Mouse (Mus musculus) megakaryocyte, embryonic 14.5 days (primary cell): ENCODE data around the gene Sdk2. TPM values are rescaled to one million over a fixed set of nuclear protein-coding genes. Genes with fewer than 3 reads are reported as not detected.

Experiments
- H3K27me3 ChIP-seq: replicated peaks from 2 replicates; pipeline ENCODE3; 2012; ENCODE audit warnings: inconsistent platforms
- H3K36me3 ChIP-seq: replicated peaks from 2 replicates; pipeline ENCODE3; 2012; ENCODE audit warnings: low read length, inconsistent platforms, mixed read lengths
- H3K4me1 ChIP-seq: 2 replicates; pipeline ENCODE4 v1.6.1; 2012; ENCODE audit warnings: inconsistent platforms
- H3K4me3 ChIP-seq: replicated peaks from 2 replicates; pipeline ENCODE3; 2012; ENCODE audit warnings: moderate library complexity, mild to moderate bottlenecking, inconsistent platforms
- H3K9me3 ChIP-seq: 2 replicates; pipeline ENCODE4 v1.6.1; 2012; ENCODE audit warnings: inconsistent platforms
- FLI1 ChIP-seq: IDR thresholded peaks from 2 replicates; pipeline ENCODE4 v1.6.1; 2012; ENCODE audit warnings: low read length, inconsistent platforms, mixed read lengths
- GATA1 ChIP-seq: IDR thresholded peaks from 3 replicates; pipeline ENCODE4 v1.6.1; 2012; ENCODE audit warnings: mixed read lengths, low read length, inconsistent platforms, borderline replicate concordance
- polyA plus RNA-seq: library from polyadenylated mRNA; stranded (reverse); fragments of >175 nt; gene quantifications from 2 replicates; pipeline ENCODE4 v1.2.3, GENCODE M21; 2012; ENCODE audit warnings: low replicate concordance; ENCODE audit not compliant: insufficient read depth

The Sdk2 gene
- polyA plus RNA-seq, 1 experiment, result 0.04 TPM

GRCm38 (mm10) chr11:113819001-113819400 lies 247.8 kb downstream of the Sdk2 start:
- H3K4me3 ChIP-seq, result no peak overlapping the region
- TF ChIP-seq FLI1, result no peak
- TF ChIP-seq GATA1, result no peak
- H3K36me3 ChIP-seq, result no peaks in the 10 kb centered on the region

GRCm38 (mm10) chr11:113816971-113817548 lies 249.8 kb downstream of the Sdk2 start:
- H3K27me3 ChIP-seq, result peaks cover 47% of the 10 kb centered on the region
- no peak overlapping the region for H3K4me3 ChIP-seq
- TF ChIP-seq GATA1 (no peak), FLI1 (no peak)
- no peaks in the 10 kb centered on the region for H3K36me3 ChIP-seq
- H3K4me1 ChIP-seq, result peaks cover 14% of the 10 kb centered on the region
- H3K9me3 ChIP-seq, result peaks cover 1% of the 10 kb centered on the region; the same call in 1 of the 2 replicates

More at GRCm38 (mm10) chr11:113819001-113819400, 247.8 kb downstream of the Sdk2 start:
- Histone ChIP-seq H3K27me3 (peaks cover 56% of the 10 kb centered on the region), H3K9me3 (no peaks in the 10 kb centered on the region), H3K4me1 (peaks cover 14% of the 10 kb centered on the region)

- TF ChIP-seq GATA1, result no peak
- no peak for TF ChIP-seq FLI1
- Histone ChIP-seq H3K4me3 (no peak overlapping the region), H3K9me3 (peaks cover 3% of the 10 kb centered on the region; the same call in 1 of the 2 replicates), H3K27me3 (peaks cover 47% of the 10 kb centered on the region), H3K4me1 (peaks cover 19% of the 10 kb centered on the region), H3K36me3 (no peaks in the 10 kb centered on the region)
Observed at GRCm38 (mm10) chr11:113816439-113816838, 250.4 kb downstream of the Sdk2 start.

GRCm38 (mm10) chr11:113811546-113812339 lies 255.1 kb downstream of the Sdk2 start:
- Histone ChIP-seq H3K27me3 (peaks cover 52% of the 10 kb centered on the region), H3K4me3 (no peak overlapping the region), H3K9me3 (peaks cover 3% of the 10 kb centered on the region; the same call in 1 of the 2 replicates), H3K4me1 (peaks cover 33% of the 10 kb centered on the region), H3K36me3 (no peaks in the 10 kb centered on the region)
- TF ChIP-seq FLI1 (no peak), GATA1 (no peak)

- Histone ChIP-seq H3K9me3 (peaks cover 3% of the 10 kb centered on the region; the same call in 1 of the 2 replicates), H3K27me3 (peaks cover 57% of the 10 kb centered on the region), H3K4me3 (no peak overlapping the region), H3K36me3 (no peaks in the 10 kb centered on the region), H3K4me1 (peaks cover 41% of the 10 kb centered on the region)
- TF ChIP-seq GATA1 (no peak), FLI1 (no peak)
Observed at GRCm38 (mm10) chr11:113810638-113811545, 256.0 kb downstream of the Sdk2 start.

- H3K27me3 ChIP-seq, result peaks cover 79% of the 10 kb centered on the region
- H3K4me1 ChIP-seq, result peaks cover 71% of the 10 kb centered on the region
- H3K9me3 ChIP-seq, result peaks cover 2% of the 10 kb centered on the region; the same call in 1 of the 2 replicates
- no peaks in the 10 kb centered on the region for H3K36me3 ChIP-seq
- no peak overlapping the region for H3K4me3 ChIP-seq
- TF ChIP-seq GATA1, result no peak
Observed at GRCm38 (mm10) chr11:113807086-113807485, 259.8 kb downstream of the Sdk2 start.

GRCm38 (mm10) chr11:113806382-113807077 lies 260.3 kb downstream of the Sdk2 start:
- Histone ChIP-seq H3K27me3 (peaks cover 79% of the 10 kb centered on the region), H3K4me1 (peaks cover 72% of the 10 kb centered on the region), H3K36me3 (no peaks in the 10 kb centered on the region), H3K9me3 (no peaks in the 10 kb centered on the region), H3K4me3 (peak overlapping the region; percentile 33)
- TF ChIP-seq FLI1, result no peak
- TF ChIP-seq GATA1, result no peak

GRCm38 (mm10) chr11:113805974-113806373 lies 260.9 kb downstream of the Sdk2 start:
- Histone ChIP-seq H3K4me3 (peak overlapping the region; percentile 33), H3K9me3 (no peaks in the 10 kb centered on the region), H3K36me3 (no peaks in the 10 kb centered on the region), H3K4me1 (peaks cover 71% of the 10 kb centered on the region), H3K27me3 (peaks cover 82% of the 10 kb centered on the region)
- TF ChIP-seq GATA1 (no peak), FLI1 (no peak)

GRCm38 (mm10) chr11:113803321-113803941 lies 263.4 kb downstream of the Sdk2 start:
- H3K9me3 ChIP-seq, result no peaks in the 10 kb centered on the region
- H3K4me1 ChIP-seq, result peaks cover 66% of the 10 kb centered on the region
- H3K36me3 ChIP-seq, result no peaks in the 10 kb centered on the region
- H3K27me3 ChIP-seq, result peaks cover 85% of the 10 kb centered on the region
- peak overlapping the region; percentile 66 for H3K4me3 ChIP-seq
- TF ChIP-seq GATA1 (no peak), FLI1 (no peak)
